Mouse (Mus musculus) hindbrain, embryonic 12.5 days (tissue): Measurements from ENCODE around the gene Cotl1. TPM values are rescaled to one million over a fixed set of nuclear protein-coding genes. Genes with fewer than 3 reads are reported as not detected.

Experiments used
- ATAC-seq: fragments of 200-750 bp; cut with Nextera tagmentation; 2 replicates; pipeline ENCODE4 v1.8.0; 2017; ENCODE audit warnings: moderate TSS enrichment; ENCODE audit not compliant: low FRiP score
- H3K27ac ChIP-seq: fragments of 300-500 bp; sonication (generic); 2 replicates; pipeline ENCODE4 v1.5.1; 2016; ENCODE audit warnings: mild to moderate bottlenecking
- H3K27me3 ChIP-seq: fragments of 300-500 bp; sonication (generic); 2 replicates; pipeline ENCODE4 v1.6.1; 2016; ENCODE audit warnings: mild to moderate bottlenecking
- H3K36me3 ChIP-seq: fragments of 300-500 bp; sonication (generic); 2 replicates; pipeline ENCODE4 v1.6.1; 2016; ENCODE audit warnings: mild to moderate bottlenecking
- H3K4me1 ChIP-seq: fragments of 300-500 bp; sonication (generic); 2 replicates; pipeline ENCODE4 v1.6.1; 2016
- H3K4me2 ChIP-seq: fragments of 300-500 bp; sonication (generic); replicated peaks from 2 replicates; pipeline ENCODE4 v1.6.1; 2016; ENCODE audit warnings: mild to moderate bottlenecking
- H3K4me3 ChIP-seq: fragments of 300-500 bp; sonication (generic); 2 replicates; pipeline ENCODE4 v1.5.1; 2016; ENCODE audit warnings: mild to moderate bottlenecking
- H3K9ac ChIP-seq: fragments of 300-500 bp; sonication (generic); 2 replicates; pipeline ENCODE4 v1.6.1; 2016; ENCODE audit warnings: mild to moderate bottlenecking, moderate library complexity
- H3K9me3 ChIP-seq: fragments of 300-500 bp; sonication (generic); replicated peaks from 2 replicates; pipeline ENCODE4 v1.6.1; 2016; ENCODE audit warnings: mild to moderate bottlenecking
- WGBS: fragments of 180-500 bp; shearing (Covaris S2); methylation state at CpG from one replicate; pipeline ENCODE4 v1.1.7; 2016; 5-methylcytosine and 5-hydroxymethylcytosine counted together
- polyA plus RNA-seq: library from polyadenylated mRNA; unstranded; fragments of >200 nt; fragmentation: Nextera tagmentation; extraction: Ambion mirVana; gene quantifications from 2 replicates; pipeline ENCODE4 v1.2.1, GENCODE M21; 2016

Cotl1 gene
- polyA plus RNA-seq, 1 experiment from 2014 or later = 142 TPM

GRCm38 (mm10) chr8:119762226-119763220 is 77.8 kb downstream of the Cotl1 start:
- WGBS = 91% methylated on average over 21 of the region's 21 CpGs
- peaks cover 42% of the 10 kb centered on the region for H3K36me3 ChIP-seq
- no peaks in the 10 kb centered on the region for H3K27me3 ChIP-seq
- peaks cover 8% of the 10 kb centered on the region for H3K4me1 ChIP-seq
- H3K27ac ChIP-seq = no peak overlapping the region
- H3K4me3 ChIP-seq = no peak overlapping the region
- H3K4me2 ChIP-seq = no peak overlapping the region
- no peak overlapping the region for H3K9ac ChIP-seq
- ATAC-seq = no peak
- no peaks in the 10 kb centered on the region for H3K9me3 ChIP-seq

- 90% methylated on average over 11 of the region's 11 CpGs for WGBS
- H3K9me3 ChIP-seq = no peaks in the 10 kb centered on the region
- H3K4me2 ChIP-seq = no peak overlapping the region
- H3K27ac ChIP-seq = no peak overlapping the region
- peaks cover 35% of the 10 kb centered on the region for H3K36me3 ChIP-seq
- H3K4me3 ChIP-seq = no peak overlapping the region
- no peak overlapping the region for H3K9ac ChIP-seq
- ATAC-seq = no peak
- peaks cover 8% of the 10 kb centered on the region for H3K4me1 ChIP-seq
- 0 out of 2 replicates have a peak, but pooled peaks cover 4% of the 10 kb centered on the region for H3K27me3 ChIP-seq
These were observed 78.7 kb downstream of the Cotl1 start for GRCm38 (mm10) chr8:119761692-119762091.

Other genes with a start within 250 kb of the Cotl1 start
- gene Taf1c, start 235.3 kb downstream of the Cotl1 start, polyA plus RNA-seq = 13.2 and 14.9 TPM in 2 replicates
- 0.18 TPM in 1 of 2 replicates, not detected in the other for gene Adad2, start 227.8 kb downstream of the Cotl1 start, polyA plus RNA-seq
- 0.22 TPM in 1 of 2 replicates, not detected in the other for gene Kcng4, start 204.9 kb downstream of the Cotl1 start, polyA plus RNA-seq
- gene Wfdc1, start 174.2 kb downstream of the Cotl1 start, polyA plus RNA-seq = 1.8 and 2.5 TPM in 2 replicates
- gene Atp2c2, start 140.5 kb downstream of the Cotl1 start, polyA plus RNA-seq = 0.77 and 0.88 TPM in 2 replicates
- gene Tldc1, start 62.1 kb downstream of the Cotl1 start, polyA plus RNA-seq = 11.9 and 12.2 TPM in 2 replicates
- 12.2 and 12.8 TPM in 2 replicates for gene Klhl36, start 21.7 kb upstream of the Cotl1 start, polyA plus RNA-seq
- 137 and 141 TPM in 2 replicates for gene Usp10, start 69.8 kb upstream of the Cotl1 start, polyA plus RNA-seq
- not detected in 2 replicates for gene Gm20388, start 70.3 kb upstream of the Cotl1 start, polyA plus RNA-seq
- 4.8 and 5.3 TPM in 2 replicates for gene Crispld2, start 151.9 kb upstream of the Cotl1 start, polyA plus RNA-seq